ENCODE assay signal across 10 mouse cellular contexts in the genomic region with DNA sequence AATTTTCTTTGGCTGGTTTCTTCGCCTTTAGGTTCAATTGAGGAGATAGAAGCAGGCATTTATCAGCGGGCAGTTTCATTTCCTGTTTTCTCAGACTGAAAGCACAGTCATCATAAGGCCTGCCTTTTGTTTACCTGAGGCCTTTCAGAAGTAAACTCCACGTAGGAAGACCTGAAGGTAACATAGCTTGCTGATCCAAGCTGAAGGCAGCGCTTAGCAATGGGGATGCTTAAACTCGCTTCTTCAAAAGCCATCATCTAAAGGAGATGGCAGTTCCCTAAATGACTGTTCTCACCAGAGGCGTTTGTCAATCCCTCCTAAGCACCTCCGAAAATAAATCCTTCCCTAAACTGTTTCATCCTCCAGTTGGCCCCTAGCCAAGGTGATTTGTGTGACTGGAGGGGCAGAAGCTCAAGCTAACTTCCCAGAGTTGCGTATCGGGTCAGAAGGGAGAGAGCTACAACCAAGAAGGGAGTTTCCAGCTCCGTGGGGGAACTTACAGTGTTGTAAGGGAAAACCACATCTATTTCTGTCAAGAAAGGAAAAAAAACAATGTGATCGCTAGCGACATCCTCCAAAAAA. TPM values are rescaled to one million over a fixed set of nuclear protein-coding genes. Genes with fewer than 3 reads are reported as not detected.
DNase-seq lines count a peak whose midpoint lies in the region; ATAC-seq and TF ChIP-seq lines count a peak whose summit lies in the region.
"Had no signal": no experiment of that assay in that cellular context is flagged by ENCODE, and none has a peak within 500 bp of the region (broad histone marks: within the 10 kb centered on the region; RNA-seq: fewer than 3 reads in every experiment).

No protein-coding gene starts in this region.

- H3K79me2 ChIP-seq in macrophage (ENCODE audit: inconsistent target), result no peaks in the 10 kb centered on the region

- H3K27ac ChIP-seq in kidney, adult 2 months (ENCODE audit: insufficient read depth, low read depth, low read length), result no peak overlapping the region
- 0 out of 2 replicates have a peak overlapping the region, but pooled peaks have one; percentile 47 for H3K27ac ChIP-seq in heart, embryonic 10.5 days
- peak overlapping the region; percentile 90 for H3K27ac ChIP-seq in macrophage

- DNase-seq in kidney, adult 2 months, result peak; percentile 37
- DNase-seq in kidney, adult 11 months, result no peak
- DNase-seq in heart, embryonic 10.5 days (ENCODE audit: low spot score), result no peak
- DNase-seq in cerebellum, postnatal 36 days, result no peak
- DNase-seq: retina, postnatal 1 day had no signal

- TF ChIP-seq CTCF in kidney, adult 2 months (conservative IDR thresholded peaks at IDR 0.05; ENCODE audit: insufficient read depth, insufficient read length, low read depth, low read length), result no peak

- H3K4me1 ChIP-seq in kidney, adult 2 months (ENCODE audit: control insufficient read depth, insufficient read depth, low read length), result peaks cover 4% of the 10 kb centered on the region
- peaks cover 29% of the 10 kb centered on the region for H3K4me1 ChIP-seq in heart, embryonic 10.5 days

- H3K27me3 ChIP-seq in kidney, adult 2 months (replicated peaks; ENCODE audit: control insufficient read depth, insufficient read depth, low read length), result no peaks in the 10 kb centered on the region
- H3K27me3 ChIP-seq in heart, embryonic 10.5 days (ENCODE audit: insufficient read depth, poor library complexity, severe bottlenecking), result no peaks in the 10 kb centered on the region

- peak; percentile 75 for ATAC-seq in CD4-positive, CD25-positive, alpha-beta regulatory T cell, adult 4 months
- ATAC-seq in cerebellum, adult (ENCODE audit: insufficient number of reproducible peaks, low FRiP score, low TSS enrichment), result no peak
- ATAC-seq in erythroid progenitor cell, adult 5-6 weeks (replicated peaks; ENCODE audit: low FRiP score, poor library complexity, severe bottlenecking), result no peak

- 64% methylated on average over 12 of the region's 12 CpGs for WGBS in kidney, adult 2 months
- WGBS in heart, embryonic 10.5 days, result 71% methylated on average over 12 of the region's 12 CpGs
- WGBS in macrophage (ENCODE audit: missing documents), result 2% methylated on average over 12 of the region's 12 CpGs

- H3K36me3 ChIP-seq in kidney, adult 2 months (ENCODE audit: control insufficient read depth, insufficient read depth, low read length), result no peaks in the 10 kb centered on the region
- H3K36me3 ChIP-seq in heart, embryonic 10.5 days, result no peaks in the 10 kb centered on the region
- no peaks in the 10 kb centered on the region for H3K36me3 ChIP-seq in macrophage (ENCODE audit: inconsistent target)
- H3K36me3 ChIP-seq: G1E had no signal

- no peak overlapping the region for H3K4me3 ChIP-seq in kidney, adult 2 months (ENCODE audit: insufficient read depth, low read depth, low read length)
- H3K4me3 ChIP-seq in heart, embryonic 10.5 days, result no peak overlapping the region
- no peak overlapping the region for H3K4me3 ChIP-seq in macrophage (ENCODE audit: inconsistent target)

- no peaks in the 10 kb centered on the region for H3K9me3 ChIP-seq in heart, embryonic 10.5 days
- H3K9me3 ChIP-seq: G1E had no signal

- TF ChIP-seq POLR2A in kidney, adult 2 months (IDR thresholded peaks at IDR 0.05; ENCODE audit: low read depth, low read length), result no peak

RNA-seq across cellular contexts. Expression of gene Mapkapk2, which starts 13.0 kb away (rescaled TPM):
- 95.3 and 99.5 TPM in 2 replicates for polyA plus RNA-seq in kidney, adult 2 months (2012; rRNA removed)
- polyA plus RNA-seq in CD4-positive, CD25-positive, alpha-beta regulatory T cell, adult 4 months (2017; shearing (Covaris generic)), result 10 to 100 TPM in 1 of 2 experiments, 1 to 10 TPM in 1; 5.6 to 10.9 TPM
- 59.2 and 60.3 TPM in 2 replicates for polyA plus RNA-seq in heart, embryonic 10.5 days (2016; fragmentation: Nextera tagmentation; extraction: Ambion mirVana)
- total RNA-seq in macrophage (2018; cell fraction: chromatin; rRNA removed), result 1,000 to 10,000 TPM in 2 of 26 experiments, 100 to 1,000 TPM in 16, 10 to 100 TPM in 8; 49.4 to 1,356 (median 242) TPM
- total RNA-seq in macrophage (2018; cell fraction: cytosol; rRNA removed), result 100 to 1,000 TPM; 131 to 754 (median 228) TPM
- total RNA-seq in macrophage (2018; cell fraction: nucleus; rRNA removed), result 1,000 to 10,000 TPM in 3 of 26 experiments, 100 to 1,000 TPM in 21, 10 to 100 TPM in 2; 85.5 to 1,231 (median 424) TPM
- polyA plus RNA-seq in macrophage (2018), result 87.7 to 156 TPM (median 109 TPM) in 3 replicates
- 30.3 and 36.9 TPM in 2 replicates for total RNA-seq in erythroid progenitor cell, adult 5-6 weeks (2015; ENCODE audit: low replicate concordance)
- 16.0 and 23.2 TPM in 2 replicates for total RNA-seq in erythroid progenitor cell, adult 5-6 weeks (2017; ENCODE audit: low replicate concordance)

RNA-seq across cellular contexts. Expression of gene Dyrk3, which starts 27.5 kb away (rescaled TPM):
- 0.94 and 1.4 TPM in 2 replicates for polyA plus RNA-seq in kidney, adult 2 months (2012; rRNA removed)
- polyA plus RNA-seq in CD4-positive, CD25-positive, alpha-beta regulatory T cell, adult 4 months (2017; shearing (Covaris generic)), result under 1 TPM in 1 of 2 experiments, not detected in 1; 0.19 TPM
- 3.1 and 3.9 TPM in 2 replicates for polyA plus RNA-seq in heart, embryonic 10.5 days (2016; fragmentation: Nextera tagmentation; extraction: Ambion mirVana)
- 1 to 10 TPM in 1 of 26 experiments, under 1 TPM in 10, not detected in 15; 0.21 to 1.1 (median 0.33) TPM for total RNA-seq in macrophage (2018; cell fraction: chromatin; rRNA removed)
- total RNA-seq in macrophage (2018; cell fraction: cytosol; rRNA removed), result 1 to 10 TPM in 1 of 26 experiments, under 1 TPM in 25; 0.20 to 1.0 (median 0.42) TPM
- 1 to 10 TPM in 3 of 26 experiments, under 1 TPM in 20, not detected in 3; 0.16 to 1.3 (median 0.37) TPM for total RNA-seq in macrophage (2018; cell fraction: nucleus; rRNA removed)
- polyA plus RNA-seq in macrophage (2018), result 0.30 to 0.75 TPM (median 0.67 TPM) in 3 replicates
- 25.2 and 25.9 TPM in 2 replicates for total RNA-seq in erythroid progenitor cell, adult 5-6 weeks (2015; ENCODE audit: low replicate concordance)
- total RNA-seq in erythroid progenitor cell, adult 5-6 weeks (2017; ENCODE audit: low replicate concordance), result 14.4 and 23.5 TPM in 2 replicates

RNA-seq across cellular contexts. Expression of gene Eif2d, which starts 42.4 kb away (rescaled TPM):
- polyA plus RNA-seq in kidney, adult 2 months (2012; rRNA removed), result 32.1 and 35.5 TPM in 2 replicates
- polyA plus RNA-seq in CD4-positive, CD25-positive, alpha-beta regulatory T cell, adult 4 months (2017; shearing (Covaris generic)), result 10 to 100 TPM; 52.0 to 75.1 TPM
- polyA plus RNA-seq in heart, embryonic 10.5 days (2016; fragmentation: Nextera tagmentation; extraction: Ambion mirVana), result 54.8 and 62.9 TPM in 2 replicates
- 10 to 100 TPM in 25 of 26 experiments, 1 to 10 TPM in 1; 9.1 to 48.4 (median 30.4) TPM for total RNA-seq in macrophage (2018; cell fraction: chromatin; rRNA removed)
- total RNA-seq in macrophage (2018; cell fraction: cytosol; rRNA removed), result 10 to 100 TPM; 14.9 to 26.3 (median 22.8) TPM
- 10 to 100 TPM in 25 of 26 experiments, 1 to 10 TPM in 1; 9.1 to 45.7 (median 23.0) TPM for total RNA-seq in macrophage (2018; cell fraction: nucleus; rRNA removed)
- 15.6 to 17.9 TPM (median 17.7 TPM) in 3 replicates for polyA plus RNA-seq in macrophage (2018)
- total RNA-seq in erythroid progenitor cell, adult 5-6 weeks (2015; ENCODE audit: low replicate concordance), result 28.1 and 29.6 TPM in 2 replicates
- total RNA-seq in erythroid progenitor cell, adult 5-6 weeks (2017; ENCODE audit: low replicate concordance), result 14.4 and 19.4 TPM in 2 replicates
